Mouse (Mus musculus): Measurements from ENCODE around the gene Il18rap.
"Not testable (repeated sequence)": the region's sequence is repeated elsewhere in the genome, so short reads cannot be mapped to it uniquely, and the experiment has no call there.

Gene Il18rap

DNA sequence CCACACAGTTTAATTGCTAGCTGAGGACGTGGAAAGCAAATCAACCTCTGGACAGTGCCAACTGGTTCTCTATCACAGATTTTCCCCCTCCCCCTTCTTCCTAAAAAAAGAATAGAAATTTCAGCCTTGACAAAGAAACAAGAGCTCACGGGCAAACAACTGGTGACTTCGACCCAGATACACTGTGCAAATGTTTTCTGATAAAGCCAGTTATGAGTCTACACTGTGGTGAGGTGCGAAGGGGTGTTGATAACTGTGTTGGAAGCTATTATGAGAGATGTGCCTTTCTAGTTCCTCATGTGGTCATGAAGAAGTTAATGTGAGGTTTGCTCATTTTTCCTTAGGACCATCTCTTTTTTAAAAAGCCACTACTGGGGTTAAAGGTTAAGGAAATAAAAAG lies 54.2 kb downstream of the Il18rap start:
- H3K4me3 ChIP-seq (replicated peaks; ENCODE audit: low read length): no peak overlapping the region
- H3K4me1 ChIP-seq (replicated peaks; ENCODE audit: low read depth, low read length): no peaks in the 10 kb centered on the region
- no peaks in the 10 kb centered on the region for H3K36me3 ChIP-seq (ENCODE audit: insufficient read depth, low read length)
- H3K9me3 ChIP-seq (ENCODE audit: low read length): no peaks in the 10 kb centered on the region; the same call in 1 of the 2 replicates
- no peak for TF ChIP-seq POU5F1 (IDR thresholded peaks at IDR 0.05; ENCODE audit: borderline replicate concordance, low read length)
- no peak for TF ChIP-seq CTCF (conservative IDR thresholded peaks at IDR 0.05; ENCODE audit: low read length)
- no peak for TF ChIP-seq NANOG (IDR thresholded peaks at IDR 0.05; ENCODE audit: borderline replicate concordance, low read length)
- H3K27me3 ChIP-seq (ENCODE audit: insufficient read depth, low read length): no peaks in the 10 kb centered on the region

GRCm38 (mm10) chr1:40579784-40580183 lies 64.6 kb downstream of the Il18rap start, which contains the start of gene Slc9a4:
Gene Slc9a4 (plus strand): TSS chr1:40580081.
- Histone ChIP-seq H3K4me3 (replicated peaks; ENCODE audit: low read length) (no peak within 1 kb of the TSS), H3K36me3 (ENCODE audit: insufficient read depth, low read length) (no peaks in the 10 kb centered on the region), H3K9me3 (ENCODE audit: low read length) (no peaks in the 10 kb centered on the region), H3K4me1 (replicated peaks; ENCODE audit: low read depth, low read length) (no peaks in the 10 kb centered on the region), H3K27me3 (ENCODE audit: insufficient read depth, low read length) (no peaks in the 10 kb centered on the region)
- no peak for TF ChIP-seq NANOG (IDR thresholded peaks at IDR 0.05; ENCODE audit: borderline replicate concordance, low read length)
- TF ChIP-seq POU5F1 (IDR thresholded peaks at IDR 0.05; ENCODE audit: borderline replicate concordance, low read length): no peak
- TF ChIP-seq CTCF (conservative IDR thresholded peaks at IDR 0.05; ENCODE audit: low read length): peak; percentile 60

- H3K4me1 ChIP-seq (replicated peaks; ENCODE audit: low read depth, low read length): no peaks in the 10 kb centered on the region
- no peak overlapping the region for H3K4me3 ChIP-seq (replicated peaks; ENCODE audit: low read length)
- TF ChIP-seq NANOG (IDR thresholded peaks at IDR 0.05; ENCODE audit: borderline replicate concordance, low read length): no peak
- TF ChIP-seq CTCF (conservative IDR thresholded peaks at IDR 0.05; ENCODE audit: low read length): no peak
- no peak for TF ChIP-seq POU5F1 (IDR thresholded peaks at IDR 0.05; ENCODE audit: borderline replicate concordance, low read length)
- no peaks in the 10 kb centered on the region for H3K27me3 ChIP-seq (ENCODE audit: insufficient read depth, low read length)
- no peaks in the 10 kb centered on the region for H3K36me3 ChIP-seq (ENCODE audit: insufficient read depth, low read length)
- no peaks in the 10 kb centered on the region for H3K9me3 ChIP-seq (ENCODE audit: low read length)
Measured at GRCm38 (mm10) chr1:40580269-40580668, 65.1 kb downstream of the Il18rap start.

DNA sequence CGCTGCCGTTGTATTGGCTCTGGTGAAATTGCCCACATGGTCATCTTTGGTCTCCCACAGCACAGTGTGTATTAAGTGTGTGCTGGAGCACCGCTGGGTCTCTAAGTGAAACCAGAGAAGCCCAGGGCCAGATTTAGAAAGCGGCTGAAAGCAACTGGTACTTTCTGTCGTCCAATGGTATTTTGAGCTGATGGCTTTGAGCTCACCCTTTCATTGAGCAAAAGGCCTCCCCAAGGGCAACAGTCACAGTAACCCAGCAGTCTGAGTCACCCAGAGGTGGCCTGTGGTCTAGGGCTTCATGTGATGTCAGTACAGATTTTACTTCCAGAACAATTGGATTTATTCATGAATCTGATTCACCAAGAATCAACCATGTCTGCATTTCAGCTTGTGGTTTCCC lies 71.6 kb downstream of the Il18rap start:
- no peaks in the 10 kb centered on the region for H3K4me1 ChIP-seq (replicated peaks; ENCODE audit: low read depth, low read length)
- no peaks in the 10 kb centered on the region for H3K36me3 ChIP-seq (ENCODE audit: insufficient read depth, low read length)
- TF ChIP-seq NANOG (IDR thresholded peaks at IDR 0.05; ENCODE audit: borderline replicate concordance, low read length) (no peak), CTCF (conservative IDR thresholded peaks at IDR 0.05; ENCODE audit: low read length) (no peak), POU5F1 (IDR thresholded peaks at IDR 0.05; ENCODE audit: borderline replicate concordance, low read length) (no peak)

DNA sequence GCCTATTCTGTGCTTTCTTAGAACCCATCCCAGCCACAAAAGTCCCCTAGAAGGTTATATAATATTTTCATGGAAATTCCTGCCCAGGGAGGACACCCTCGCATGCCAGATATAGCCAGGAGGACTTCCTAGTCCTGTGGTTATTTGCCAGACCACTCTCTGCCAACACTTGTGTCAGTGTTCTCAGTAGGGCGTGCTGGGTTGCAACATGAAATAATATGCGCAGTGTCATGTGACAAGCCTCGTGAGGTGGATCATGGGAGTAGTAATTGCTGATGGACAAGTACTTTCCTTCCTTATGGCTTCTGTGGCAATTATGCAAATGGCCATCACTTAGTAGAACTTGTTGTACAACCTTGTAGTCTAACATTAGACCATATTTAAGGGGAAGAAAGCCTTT lies 75.8 kb downstream of the Il18rap start:
- Histone ChIP-seq H3K27me3 (ENCODE audit: insufficient read depth, low read length) (no peaks in the 10 kb centered on the region), H3K36me3 (ENCODE audit: insufficient read depth, low read length) (no peaks in the 10 kb centered on the region), H3K9me3 (ENCODE audit: low read length) (peaks cover 4% of the 10 kb centered on the region; the same call in 1 of the 2 replicates), H3K4me3 (replicated peaks; ENCODE audit: low read length) (no peak overlapping the region), H3K4me1 (replicated peaks; ENCODE audit: low read depth, low read length) (no peaks in the 10 kb centered on the region)
- TF ChIP-seq NANOG (IDR thresholded peaks at IDR 0.05; ENCODE audit: borderline replicate concordance, low read length) (no peak), POU5F1 (IDR thresholded peaks at IDR 0.05; ENCODE audit: borderline replicate concordance, low read length) (no peak), CTCF (conservative IDR thresholded peaks at IDR 0.05; ENCODE audit: low read length) (no peak)

More for the DNA sequence above, 71.6 kb downstream of the Il18rap start:
- Histone ChIP-seq H3K9me3 (ENCODE audit: low read length) (peaks cover 4% of the 10 kb centered on the region; the same call in 1 of the 2 replicates), H3K4me3 (replicated peaks; ENCODE audit: low read length) (no peak overlapping the region), H3K27me3 (ENCODE audit: insufficient read depth, low read length) (no peaks in the 10 kb centered on the region)

- H3K9me3 ChIP-seq (ENCODE audit: low read length): no peaks in the 10 kb centered on the region
Measured at GRCm38 (mm10) chr1:40597822-40598221, 82.7 kb downstream of the Il18rap start.

DNA sequence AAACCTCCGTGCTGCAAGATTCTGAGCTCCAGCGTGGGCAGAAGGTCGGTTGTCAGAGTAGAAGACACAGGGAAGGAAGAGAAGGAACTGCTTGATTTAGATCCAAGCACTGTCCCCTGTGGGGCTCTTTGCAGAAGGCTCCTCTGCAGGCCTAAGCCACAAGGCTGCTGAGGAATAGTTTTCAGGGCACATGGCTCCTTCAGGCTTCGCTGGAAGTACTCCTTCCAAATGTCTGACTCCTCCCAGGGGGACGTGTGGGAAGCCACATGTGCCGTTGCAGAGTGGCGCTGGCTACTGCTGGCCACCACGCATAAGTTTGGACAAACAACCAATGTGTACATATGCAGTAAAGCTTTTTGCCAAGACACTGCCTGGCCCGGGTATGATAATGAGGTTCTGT lies 84.5 kb downstream of the Il18rap start:
- H3K27me3 ChIP-seq (ENCODE audit: insufficient read depth, low read length); H3K36me3 ChIP-seq (ENCODE audit: insufficient read depth, low read length); H3K4me1 ChIP-seq (replicated peaks; ENCODE audit: low read depth, low read length); H3K9me3 ChIP-seq (ENCODE audit: low read length); H3K4me3 ChIP-seq (replicated peaks; ENCODE audit: low read length): not testable (repeated sequence)

More at GRCm38 (mm10) chr1:40597822-40598221, 82.7 kb downstream of the Il18rap start:
- TF ChIP-seq NANOG (IDR thresholded peaks at IDR 0.05; ENCODE audit: borderline replicate concordance, low read length): no peak
- TF ChIP-seq CTCF (conservative IDR thresholded peaks at IDR 0.05; ENCODE audit: low read length): no peak
- no peak for TF ChIP-seq POU5F1 (IDR thresholded peaks at IDR 0.05; ENCODE audit: borderline replicate concordance, low read length)
- no peaks in the 10 kb centered on the region; the same call in 1 of the 2 replicates for H3K27me3 ChIP-seq (ENCODE audit: insufficient read depth, low read length)
- H3K4me1 ChIP-seq (replicated peaks; ENCODE audit: low read depth, low read length): no peaks in the 10 kb centered on the region
- H3K4me3 ChIP-seq (replicated peaks; ENCODE audit: low read length): no peak overlapping the region
- no peaks in the 10 kb centered on the region for H3K36me3 ChIP-seq (ENCODE audit: insufficient read depth, low read length)

- Histone ChIP-seq H3K36me3 (ENCODE audit: insufficient read depth, low read length) (no peaks in the 10 kb centered on the region), H3K9me3 (ENCODE audit: low read length) (no peaks in the 10 kb centered on the region), H3K4me1 (replicated peaks; ENCODE audit: low read depth, low read length) (no peaks in the 10 kb centered on the region), H3K4me3 (replicated peaks; ENCODE audit: low read length) (no peak overlapping the region), H3K27me3 (ENCODE audit: insufficient read depth, low read length) (no peaks in the 10 kb centered on the region; the same call in 1 of the 2 replicates)
- TF ChIP-seq CTCF (conservative IDR thresholded peaks at IDR 0.05; ENCODE audit: low read length): no peak
Measured at GRCm38 (mm10) chr1:40600394-40601327, 85.5 kb downstream of the Il18rap start.
